Mouse (Mus musculus): Measurements from ENCODE around the gene Hspa4.
A peak's percentile ranks its signal among the peaks of the same experiment; 100 is the strongest.

The Hspa4 gene

DNA sequence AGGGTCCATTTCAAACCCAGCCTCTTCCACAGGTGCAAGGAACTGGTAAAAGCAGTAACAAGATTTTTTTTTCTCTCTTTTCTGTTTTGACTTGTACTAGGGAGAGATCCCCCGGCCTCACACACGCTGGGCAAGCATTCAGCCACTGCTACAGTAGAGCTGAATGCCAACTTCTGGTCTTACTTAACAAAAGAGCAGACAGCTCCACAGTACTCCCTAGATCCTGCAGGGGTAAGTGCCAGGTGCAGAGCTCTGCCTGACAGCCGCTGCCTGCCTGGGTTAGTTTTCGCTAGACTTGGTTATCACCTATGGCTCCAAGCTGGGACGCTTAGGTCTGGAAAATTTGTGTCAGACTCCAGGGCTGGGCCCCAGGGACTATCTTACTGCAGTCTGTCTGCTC lies 50.6 kb downstream of the Hspa4 start:
- DNase-seq = peak; percentile 23 to 26

- no peak for DNase-seq
Measured at GRCm38 (mm10) chr11:53245561-53245960, 54.7 kb downstream of the Hspa4 start.

DNA sequence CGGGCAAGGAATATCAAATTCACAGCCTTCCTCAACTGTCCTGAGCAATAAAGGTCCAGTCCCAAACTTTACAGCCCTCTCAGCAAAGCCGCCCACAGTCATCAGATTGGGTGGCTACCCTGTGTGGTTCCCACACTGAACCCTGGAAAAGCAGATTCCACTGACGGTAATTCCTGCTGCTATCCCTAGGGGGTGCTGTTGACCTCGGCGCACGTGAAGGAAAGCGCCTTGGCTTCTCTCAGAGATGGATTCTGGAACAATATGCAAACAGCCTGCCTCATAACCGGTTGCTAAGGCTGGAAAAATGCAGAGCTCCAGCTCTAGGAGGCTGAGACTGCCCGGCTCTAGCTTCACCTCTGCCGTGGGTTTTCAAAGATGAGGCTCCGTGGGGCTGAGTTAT lies 57.1 kb downstream of the Hspa4 start:
- DNase-seq = peak; percentile 66 to 77

DNA sequence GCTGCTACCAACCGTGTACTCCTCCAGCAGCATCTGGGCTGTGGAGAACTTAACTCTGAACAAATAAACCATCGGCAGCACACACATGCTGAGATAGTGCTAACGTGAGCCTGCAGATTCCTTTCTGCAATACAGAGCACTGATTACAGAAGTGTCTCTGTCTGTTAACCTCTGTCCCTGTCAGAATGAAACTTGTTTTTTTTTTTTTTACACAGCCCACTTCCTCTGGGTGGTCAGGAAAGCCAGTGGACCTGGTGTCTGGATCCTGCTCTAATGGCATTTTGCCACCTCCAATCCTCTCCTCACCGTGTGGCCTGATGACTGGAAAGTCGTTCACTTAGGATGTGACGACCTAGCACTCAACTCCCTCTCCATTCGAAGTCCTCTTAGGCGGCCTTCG lies 66.7 kb downstream of the Hspa4 start:
- DNase-seq = no peak

DNA sequence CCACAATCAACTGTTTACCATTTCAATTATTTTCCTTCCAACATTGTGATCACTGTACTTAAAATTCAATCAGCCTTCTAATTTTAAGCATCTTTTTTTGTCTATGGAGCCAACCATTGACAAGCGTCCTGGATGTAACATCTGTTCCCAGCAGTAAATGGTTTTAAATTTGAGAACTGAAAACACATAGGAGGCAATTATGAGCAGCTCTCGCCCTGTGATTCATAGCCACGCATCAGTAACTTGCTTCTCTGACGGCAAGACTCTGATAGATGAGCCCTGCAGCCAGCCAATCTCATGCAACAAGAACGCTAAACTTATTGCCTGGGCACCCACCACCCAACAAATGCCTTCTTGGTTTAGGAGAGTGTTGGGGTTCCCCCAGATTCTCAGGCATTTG lies 68.4 kb downstream of the Hspa4 start:
- no peak for DNase-seq

DNA sequence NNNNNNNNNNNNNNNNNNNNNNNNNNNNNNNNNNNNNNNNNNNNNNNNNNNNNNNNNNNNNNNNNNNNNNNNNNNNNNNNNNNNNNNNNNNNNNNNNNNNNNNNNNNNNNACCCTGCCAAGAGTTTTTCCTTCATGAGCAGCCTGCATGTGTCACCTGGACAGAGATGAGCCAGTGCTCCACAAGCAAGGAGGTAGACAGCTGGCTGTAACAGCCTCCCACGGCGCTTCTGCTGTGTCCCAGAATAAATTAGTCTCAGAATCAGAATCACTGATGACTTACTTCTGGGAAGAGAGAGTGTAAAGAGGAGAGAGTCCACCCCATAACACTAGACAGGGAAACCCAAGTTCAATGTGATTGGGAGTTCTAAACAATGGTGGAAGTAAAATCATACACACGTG lies 71.2 kb downstream of the Hspa4 start:
- peak; percentile 42 to 47 for DNase-seq

- DNase-seq = no peak
Measured at GRCm38 (mm10) chr11:53210876-53211275, 89.4 kb downstream of the Hspa4 start.
